Mouse (Mus musculus): Measurements from ENCODE around the gene Zc3hav1l.

The Zc3hav1l gene

GRCm38 (mm10) chr6:38298761-38299401 is at the start of gene Zc3hav1l:
Gene Zc3hav1l (minus strand): TSS chr6:38299259.
- ChIA-PET CTCF (interaction anchor here in 3 of 4 experiments (0.8 to 1.4 kb wide), 6 partner anchors 9 to 235 kb away, joined by 3 to 6 read pairs (median 3); partner anchors contain the start of gene Fmc1 (in 1 of the 3)), POLR2A (interaction anchor here (0.6 to 3.5 kb wide), 29 partner anchors 10 to 1107 kb away, joined by 3 to 16 read pairs (median 4); partner anchors contain the start of genes Fmc1 (in 2 of the 4), Luc7l2 (in 1 of the 4) and Ttc26 (in 1 of the 4))

- CTCF ChIA-PET: interaction anchor here in 2 of 4 experiments (0.6 kb wide), 2 partner anchors 21 to 94 kb away, joined by 3 to 11 read pairs; no protein-coding TSS in a partner anchor
- POLR2A ChIA-PET: interaction anchor here in 3 of 4 experiments (0.6 to 8.0 kb wide), 15 partner anchors 7 to 744 kb away, joined by 3 to 101 read pairs (median 4); partner anchors contain the start of genes Luc7l2 (in 1 of the 3), Ttc26 (in 1 of the 3) and Zc3hav1 (in 1 of the 3)
Observed at GRCm38 (mm10) chr6:38347875-38348274, 48.8 kb upstream of the Zc3hav1l start.

GRCm38 (mm10) chr6:38345796-38346195 is 46.7 kb upstream of the Zc3hav1l start:
- ChIA-PET CTCF (interaction anchor here in 3 of 4 experiments (0.6 to 1.5 kb wide), 5 partner anchors 13 to 435 kb away, joined by 3 to 4 read pairs (median 3); partner anchors contain the start of gene Ttc26 (in 1 of the 3)), POLR2A (interaction anchor here in 3 of 4 experiments (0.6 to 8.0 kb wide), 24 partner anchors 8 to 610 kb away, joined by 3 to 101 read pairs (median 6); partner anchors contain the start of genes Ttc26 (in 2 of the 3), Zc3hav1 (in 2 of the 3), Fmc1 (in 1 of the 3) and Zc3hav1l (in 1 of the 3))

- ChIA-PET CTCF (interaction anchor here in 2 of 4 experiments (0.6 to 1.3 kb wide), 3 partner anchors 8 to 16 kb away, joined by 3 to 5 read pairs (median 3); no protein-coding TSS in a partner anchor), POLR2A (interaction anchor here in 2 of 4 experiments (0.5 to 8.0 kb wide), 17 partner anchors 9 to 233 kb away, joined by 3 to 101 read pairs (median 4); partner anchors contain the start of genes Ttc26 (in 2 of the 2) and Zc3hav1 (in 2 of the 2))
Observed at GRCm38 (mm10) chr6:38344006-38344670, 45.1 kb upstream of the Zc3hav1l start.

GRCm38 (mm10) chr6:38343581-38343980 is 44.5 kb upstream of the Zc3hav1l start:
- ChIA-PET CTCF (interaction anchor here (0.5 to 1.3 kb wide), 4 partner anchors 9 to 170 kb away, joined by 3 to 12 read pairs (median 4); partner anchors contain the start of gene Zc3hav1 (in 1 of the 4)), POLR2A (interaction anchor here in 2 of 4 experiments (1.0 to 8.0 kb wide), 15 partner anchors 8 to 45 kb away, joined by 3 to 101 read pairs (median 7); partner anchors contain the start of genes Ttc26 (in 2 of the 2) and Zc3hav1 (in 2 of the 2))

GRCm38 (mm10) chr6:38342666-38342992 is 43.6 kb upstream of the Zc3hav1l start:
- ChIA-PET CTCF (interaction anchor here in 1 of 4 experiments (1.2 kb wide), 1 partner anchor 12 kb away, joined by 3 read pairs; the partner anchor contains the start of gene Zc3hav1), POLR2A (interaction anchor here in 2 of 4 experiments (0.6 to 8.0 kb wide), 16 partner anchors 7 to 52 kb away, joined by 3 to 101 read pairs (median 5); partner anchors contain the start of genes Ttc26 (in 2 of the 2) and Zc3hav1 (in 2 of the 2))

GRCm38 (mm10) chr6:38341751-38342665 is 42.9 kb upstream of the Zc3hav1l start:
- POLR2A ChIA-PET: interaction anchor here in 2 of 4 experiments (0.6 to 8.0 kb wide), 19 partner anchors 8 to 172 kb away, joined by 3 to 101 read pairs (median 4); partner anchors contain the start of genes Ttc26 (in 2 of the 2) and Zc3hav1 (in 2 of the 2)
- CTCF ChIA-PET: interaction anchor here in 2 of 4 experiments (0.6 to 1.2 kb wide), 3 partner anchors 9 to 108 kb away, joined by 3 read pairs; partner anchors contain the start of gene Zc3hav1 (in 1 of the 2)

GRCm38 (mm10) chr6:38339078-38339477 is 40.0 kb upstream of the Zc3hav1l start:
- ChIA-PET CTCF (interaction anchor here in 1 of 4 experiments (1.0 to 1.1 kb wide), 2 partner anchors 25 to 40 kb away, joined by 3 to 7 read pairs; partner anchors contain the start of gene Zc3hav1l), POLR2A (interaction anchor here in 2 of 4 experiments (0.8 to 2.7 kb wide), 12 partner anchors 10 to 42 kb away, joined by 3 to 13 read pairs (median 4); partner anchors contain the start of genes Ttc26 (in 1 of the 2), Zc3hav1 (in 1 of the 2) and Zc3hav1l (in 1 of the 2))

GRCm38 (mm10) chr6:38337951-38338350 is 38.9 kb upstream of the Zc3hav1l start:
- ChIA-PET POLR2A (interaction anchor here in 2 of 4 experiments (0.8 to 2.7 kb wide), 10 partner anchors 9 to 43 kb away, joined by 3 to 13 read pairs (median 4); partner anchors contain the start of genes Ttc26 (in 1 of the 2), Zc3hav1 (in 1 of the 2) and Zc3hav1l (in 1 of the 2)), CTCF (interaction anchor here in 1 of 4 experiments (1.0 kb wide), 1 partner anchor 39 kb away, joined by 3 read pairs; the partner anchor contains the start of gene Zc3hav1l)

GRCm38 (mm10) chr6:38337166-38337705 is 38.2 kb upstream of the Zc3hav1l start:
- POLR2A ChIA-PET: interaction anchor here in 2 of 4 experiments (0.8 to 2.7 kb wide), 5 partner anchors 9 to 42 kb away, joined by 3 to 13 read pairs (median 3); partner anchors contain the start of gene Zc3hav1 (in 1 of the 2)

GRCm38 (mm10) chr6:38335264-38335663 is 36.2 kb upstream of the Zc3hav1l start:
- CTCF ChIA-PET: interaction anchor here in 3 of 4 experiments (0.5 to 1.1 kb wide), 5 partner anchors 21 to 934 kb away, joined by 3 to 4 read pairs (median 3); no protein-coding TSS in a partner anchor
- POLR2A ChIA-PET: interaction anchor here in 3 of 4 experiments (0.5 to 4.3 kb wide), 14 partner anchors 8 to 731 kb away, joined by 3 to 41 read pairs (median 3); partner anchors contain the start of genes Ttc26 (in 1 of the 3), Zc3hav1 (in 1 of the 3) and Zc3hav1l (in 1 of the 3)

More at GRCm38 (mm10) chr6:38337166-38337705, 38.2 kb upstream of the Zc3hav1l start:
- CTCF ChIA-PET: no interaction called here

- POLR2A ChIA-PET: interaction anchor here in 1 of 4 experiments (0.7 kb wide), 2 partner anchors 56 to 235 kb away, joined by 3 to 6 read pairs; no protein-coding TSS in a partner anchor
Observed at GRCm38 (mm10) chr6:38326596-38326995, 27.5 kb upstream of the Zc3hav1l start.

GRCm38 (mm10) chr6:38320621-38321020 is 21.6 kb upstream of the Zc3hav1l start:
- POLR2A ChIA-PET: interaction anchor here in 1 of 4 experiments (1.1 to 1.9 kb wide), 4 partner anchors 10 to 25 kb away, joined by 4 to 7 read pairs (median 5); no protein-coding TSS in a partner anchor

More at GRCm38 (mm10) chr6:38326596-38326995, 27.5 kb upstream of the Zc3hav1l start:
- CTCF ChIA-PET: interaction anchor here in 1 of 4 experiments (0.7 kb wide), 1 partner anchor 22 kb away, joined by 11 read pairs; no protein-coding TSS in a partner anchor

GRCm38 (mm10) chr6:38316050-38316449 is 17.0 kb upstream of the Zc3hav1l start:
- CTCF ChIA-PET: interaction anchor here in 3 of 4 experiments (0.6 to 2.3 kb wide), 7 partner anchors 10 to 830 kb away, joined by 3 to 8 read pairs (median 4); partner anchors contain the start of gene Fmc1 (in 1 of the 3)
- POLR2A ChIA-PET: interaction anchor here in 2 of 4 experiments (0.7 to 4.1 kb wide), 17 partner anchors 11 to 235 kb away, joined by 3 to 17 read pairs (median 4); partner anchors contain the start of genes Ttc26 (in 2 of the 2), Luc7l2 (in 1 of the 2), Zc3hav1 (in 1 of the 2) and Zc3hav1l (in 1 of the 2)

More at GRCm38 (mm10) chr6:38320621-38321020, 21.6 kb upstream of the Zc3hav1l start:
- CTCF ChIA-PET: no interaction called here

GRCm38 (mm10) chr6:38309741-38310140 is 10.7 kb upstream of the Zc3hav1l start:
- POLR2A ChIA-PET: interaction anchor here (0.5 to 2.2 kb wide), 11 partner anchors 11 to 137 kb away, joined by 3 to 11 read pairs (median 3); partner anchors contain the start of gene Zc3hav1l (in 1 of the 4)
- CTCF ChIA-PET: interaction anchor here in 1 of 4 experiments (0.6 kb wide), 1 partner anchor 153 kb away, joined by 8 read pairs; no protein-coding TSS in a partner anchor
